Mouse (Mus musculus): ENCODE measurements around the gene 2810408A11Rik.

DNA sequence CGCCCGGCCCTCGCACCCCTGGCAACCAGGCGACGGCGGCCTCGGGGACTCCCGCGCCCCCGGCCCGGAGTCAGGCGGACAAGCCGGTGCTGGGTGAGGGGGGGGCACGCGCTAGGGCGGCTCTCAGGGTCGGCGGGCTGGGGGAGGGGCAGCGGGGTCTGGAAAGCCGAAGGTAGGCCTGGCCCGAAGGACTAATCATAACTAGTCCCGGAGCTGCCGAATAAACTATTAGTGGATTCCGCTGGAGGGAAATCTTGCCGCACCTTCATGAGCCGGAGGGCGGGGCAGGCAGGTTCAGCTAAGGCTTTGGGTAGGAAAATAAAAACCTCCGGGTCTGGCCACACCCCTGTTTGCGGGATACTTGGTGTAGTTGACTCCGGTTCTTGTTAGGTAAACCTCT is 35.4 kb upstream of the 2810408A11Rik start:
- TF ChIP-seq POLR2A (IDR thresholded peaks at IDR 0.05; ENCODE audit: extremely low read depth, insufficient read depth, low read length) (no peak), CTCF (IDR thresholded peaks at IDR 0.05; ENCODE audit: extremely low read depth, insufficient read depth, low read length) (no peak)
